Mouse (Mus musculus): ENCODE data around the gene Olfr506.

DNA sequence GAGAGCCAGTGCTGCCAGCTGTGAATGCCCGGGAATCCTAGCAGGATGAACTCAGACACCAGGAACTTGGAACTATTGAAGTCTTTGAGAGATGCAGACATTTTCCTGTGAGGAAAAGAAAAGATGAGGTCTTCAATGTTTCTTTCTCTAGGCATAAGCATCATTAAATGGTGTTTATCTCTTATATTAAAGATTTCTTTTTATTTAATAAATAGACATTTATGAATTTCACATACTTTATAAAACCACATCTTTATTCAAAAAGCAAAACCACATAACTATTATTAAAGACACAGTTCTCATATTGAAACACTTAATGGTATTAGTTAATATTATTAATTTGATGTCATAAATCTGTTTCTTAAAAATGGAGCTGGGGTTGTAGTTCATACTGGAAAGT is 44.9 kb upstream of the Olfr506 start, which contains the start of gene Olfr504:
- TF ChIP-seq GATA1 (IDR thresholded peaks at IDR 0.05; ENCODE audit: low read depth, low read length) (no peak), POLR2A (IDR thresholded peaks at IDR 0.05; ENCODE audit: control insufficient read depth in 1 of 2, insufficient read depth in 1 of 2, low read depth in 1 of 2, low read length in 2 of 2, poor library complexity in 1 of 2) (no peak), CTCF (IDR thresholded peaks at IDR 0.05 in 2 of 3, conservative IDR thresholded peaks at IDR 0.05 in 1 of 3; ENCODE audit: control insufficient read depth in 1 of 3, insufficient read depth in 1 of 3, low read depth in 2 of 3, low read length in 3 of 3, poor library complexity in 1 of 3, severe bottlenecking in 1 of 3) (no peak), E2F4 (IDR thresholded peaks at IDR 0.05; ENCODE audit: borderline replicate concordance, low read depth, low read length) (no peak), USF1 (IDR thresholded peaks at IDR 0.05; ENCODE audit: low read depth, low read length) (no peak), MAX (IDR thresholded peaks at IDR 0.05; ENCODE audit: low read length) (no peak), CHD1 (IDR thresholded peaks at IDR 0.05; ENCODE audit: low read depth, low read length) (no peak), MEF2A (IDR thresholded peaks at IDR 0.05; ENCODE audit: extremely low read depth, insufficient replicate concordance, low read depth, low read length, poor library complexity, severe bottlenecking) (no peak), ZC3H11A (IDR thresholded peaks at IDR 0.05; ENCODE audit: low read depth, low read length) (no peak), USF2 (IDR thresholded peaks at IDR 0.05; ENCODE audit: borderline replicate concordance in 1 of 2, insufficient read depth in 1 of 2, low read depth in 1 of 2, low read length in 2 of 2) (no peak)

All from MEL (cell line).